Mouse (Mus musculus) fat pad, adult 2 months (tissue): ENCODE results near the gene Sh3bgr.

Experiments used
- DNase-seq: peaks from one replicate; pipeline ENCODE4 v3.0.0-alpha.2; 2011; ENCODE audit warnings: low read depth, low spot score; ENCODE audit errors: extremely low read depth

The Sh3bgr gene

GRCm38 (mm10) chr16:96209789-96210188, 9.5 kb downstream of the Sh3bgr start:
- DNase-seq: no peak

GRCm38 (mm10) chr16:96210856-96211255, 10.6 kb downstream of the Sh3bgr start:
- no peak for DNase-seq

- DNase-seq: no peak
These were observed 12.8 kb downstream of the Sh3bgr start for GRCm38 (mm10) chr16:96213027-96213426.

GRCm38 (mm10) chr16:96221491-96221890, 21.2 kb downstream of the Sh3bgr start:
- no peak for DNase-seq

- no peak for DNase-seq
These were observed 21.7 kb downstream of the Sh3bgr start for GRCm38 (mm10) chr16:96221959-96222358.

GRCm38 (mm10) chr16:96222452-96222851, 22.2 kb downstream of the Sh3bgr start:
- no peak for DNase-seq

- no peak for DNase-seq
These were observed 28.2 kb downstream of the Sh3bgr start for GRCm38 (mm10) chr16:96228438-96228837.

- no peak for DNase-seq
These were observed 28.9 kb downstream of the Sh3bgr start for GRCm38 (mm10) chr16:96229044-96229555.

- DNase-seq: no peak
These were observed 30.2 kb downstream of the Sh3bgr start for GRCm38 (mm10) chr16:96230411-96230810.

- no peak for DNase-seq
These were observed 31.0 kb downstream of the Sh3bgr start for GRCm38 (mm10) chr16:96231251-96231650.

- DNase-seq: no peak
These were observed 31.7 kb downstream of the Sh3bgr start for GRCm38 (mm10) chr16:96231974-96232373.

- no peak for DNase-seq
These were observed 33.7 kb downstream of the Sh3bgr start for GRCm38 (mm10) chr16:96233996-96234395.

GRCm38 (mm10) chr16:96235366-96235970, 35.2 kb downstream of the Sh3bgr start, which contains the start of gene B3galt5:
Gene B3galt5 (plus strand): TSS chr16:96235801.
- DNase-seq: no peak

GRCm38 (mm10) chr16:96244496-96244895, 44.2 kb downstream of the Sh3bgr start:
- DNase-seq: no peak

GRCm38 (mm10) chr16:96249635-96250034, 49.4 kb downstream of the Sh3bgr start:
- DNase-seq: no peak

- no peak for DNase-seq
These were observed 51.9 kb downstream of the Sh3bgr start for GRCm38 (mm10) chr16:96252146-96252545.

- DNase-seq: no peak
These were observed 58.2 kb downstream of the Sh3bgr start for GRCm38 (mm10) chr16:96258429-96258828.

GRCm38 (mm10) chr16:96271736-96272135, 71.5 kb downstream of the Sh3bgr start:
- DNase-seq: no peak

GRCm38 (mm10) chr16:96272929-96273619, 72.8 kb downstream of the Sh3bgr start:
- DNase-seq: no peak

- no peak for DNase-seq
These were observed 76.3 kb downstream of the Sh3bgr start for GRCm38 (mm10) chr16:96276596-96276995.
